Mouse (Mus musculus) liver, postnatal 0 days (tissue): ENCODE results near the gene Sntb2.

Experiments
- CTCF ChIP-seq: sonication (generic); IDR thresholded peaks from 2 replicates; pipeline ENCODE4 v1.5.1; 2016; ENCODE audit warnings: antibody characterized with exemption, low read depth
- EP300 ChIP-seq: IDR thresholded peaks from 2 replicates; pipeline ENCODE4 v1.6.1; 2016; ENCODE audit warnings: antibody characterized with exemption, low read depth, mild to moderate bottlenecking

DNA sequence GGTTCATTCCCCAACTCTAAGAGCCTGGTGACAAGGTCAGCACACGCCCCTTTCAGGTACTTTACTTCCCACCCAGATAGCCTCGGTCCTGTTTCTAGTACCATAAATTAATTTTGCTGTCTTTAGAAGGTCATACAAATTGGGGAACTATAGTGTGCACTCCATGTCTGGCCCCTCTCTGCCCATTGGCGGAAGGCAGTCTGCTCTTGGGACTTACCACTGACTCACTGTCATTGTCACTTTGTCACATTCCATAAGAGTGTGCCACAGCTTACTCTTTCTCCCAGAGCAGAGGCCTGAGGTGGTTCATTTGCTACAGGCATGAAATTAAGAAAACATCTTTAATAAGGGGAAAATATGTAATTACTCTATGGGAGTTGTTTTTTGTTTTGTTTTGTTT, 22.7 kb downstream of the Sntb2 start:
- TF ChIP-seq CTCF (no peak), EP300 (no peak)
